7 mouse cellular contexts compared by ENCODE assay signal in the genomic region with DNA sequence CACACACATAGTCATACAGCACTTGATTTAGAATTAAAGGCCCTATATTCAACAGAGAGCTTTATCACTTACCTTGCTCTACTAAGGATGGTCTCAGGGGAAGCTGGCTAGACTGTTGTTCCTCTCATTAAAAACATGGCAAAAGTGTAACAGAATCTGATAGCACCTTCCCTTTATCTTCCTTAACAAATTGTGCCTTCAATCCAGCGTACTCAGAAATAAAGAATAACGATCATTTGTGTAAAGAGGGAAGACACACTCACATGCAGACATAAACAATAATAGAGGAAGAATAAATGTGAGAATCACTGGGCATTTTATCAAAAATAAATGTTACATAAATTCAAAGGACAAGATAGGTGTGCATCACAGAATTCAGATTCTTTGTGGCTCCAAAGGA. TPM values are rescaled to one million over a fixed set of nuclear protein-coding genes. Genes with fewer than 3 reads are reported as not detected.
DNase-seq lines count a peak whose midpoint lies in the region; ATAC-seq and TF ChIP-seq lines count a peak whose summit lies in the region.

TSS of gene Plxna2 (plus strand) at position 301 of the 400 bp plus-strand sequence.

- H3K79me2 ChIP-seq in myocyte (ENCODE audit: control insufficient read depth, insufficient read depth): peaks cover 18% of the 10 kb centered on the region

- H3K4me2 ChIP-seq in lung, postnatal 0 days (replicated peaks; ENCODE audit: low read depth, low read length): peak within 1 kb of the TSS; percentile 85
- H3K4me2 ChIP-seq in heart, embryonic 11.5 days: peak within 1 kb of the TSS; percentile 91
- H3K4me2 ChIP-seq in myocyte (ENCODE audit: low read depth): peak within 1 kb of the TSS; percentile 98

- no peaks in the 10 kb centered on the region for H3K9me3 ChIP-seq in lung, postnatal 0 days (ENCODE audit: low read length)
- no peaks in the 10 kb centered on the region for H3K9me3 ChIP-seq in heart, embryonic 11.5 days (replicated peaks; ENCODE audit: control insufficient read depth, low read length)

- peaks cover 16% of the 10 kb centered on the region; the same call in 1 of the 2 replicates for H3K4me1 ChIP-seq in lung, postnatal 0 days (ENCODE audit: insufficient read depth, low read depth, low read length)
- peaks cover 24% of the 10 kb centered on the region for H3K4me1 ChIP-seq in heart, embryonic 11.5 days (ENCODE audit: control insufficient read depth, insufficient read depth, low read length)

- H3ac ChIP-seq in myocyte (ENCODE audit: control insufficient read depth, insufficient read length): peak within 1 kb of the TSS; percentile 60

- peak within 1 kb of the TSS; percentile 92; the same call in 1 of the 2 replicates for H3K27ac ChIP-seq in lung, postnatal 0 days (ENCODE audit: low read length)
- no peak within 1 kb of the TSS for H3K27ac ChIP-seq in heart, embryonic 11.5 days (ENCODE audit: low read depth, low read length)

- no peak for ATAC-seq in lung, postnatal 0 days
- ATAC-seq in heart, embryonic 11.5 days (replicated peaks; ENCODE audit: insufficient number of reproducible peaks, low FRiP score, low TSS enrichment): no peak

- DNase-seq in lung, postnatal 0 days (ENCODE audit: low spot score): no peak
- DNase-seq in lung, postnatal 4 days: no peak
- no peak for DNase-seq in layer of hippocampus, postnatal 25 days (ENCODE audit: extremely low spot score in 1 of 2, low spot score in 1 of 2)
- no peak for DNase-seq in embryo, embryonic 11 days
- no peak for DNase-seq in kidney, adult 8-10 months

- H3K4me3 ChIP-seq in lung, postnatal 0 days (ENCODE audit: low read depth, low read length): peak within 1 kb of the TSS; percentile 87
- H3K4me3 ChIP-seq in heart, embryonic 11.5 days (ENCODE audit: low read depth, low read length): peak within 1 kb of the TSS; percentile 85
- peak within 1 kb of the TSS; percentile 81 for H3K4me3 ChIP-seq in myocyte

- no peak within 1 kb of the TSS for H3K9ac ChIP-seq in lung, postnatal 0 days (replicated peaks; ENCODE audit: low read depth)
- no peak within 1 kb of the TSS for H3K9ac ChIP-seq in heart, embryonic 11.5 days (ENCODE audit: low read depth, low read length)

- WGBS in lung, postnatal 0 days: 93% methylated on average over 2 of the region's 2 CpGs
- 95% methylated on average over 2 of the region's 2 CpGs for WGBS in heart, embryonic 11.5 days (ENCODE audit: insufficient replicate concordance)

- no peak for TF ChIP-seq POLR2A in myocyte (IDR thresholded peaks at IDR 0.05; ENCODE audit: insufficient read length, low read depth)

- TF ChIP-seq EP300 in lung, postnatal 0 days (IDR thresholded peaks at IDR 0.05): no peak

- TF ChIP-seq CTCF in lung, postnatal 0 days (IDR thresholded peaks at IDR 0.05): no peak

- H3K27me3 ChIP-seq in lung, postnatal 0 days (replicated peaks; ENCODE audit: insufficient read depth, low read length): no peaks in the 10 kb centered on the region
- H3K27me3 ChIP-seq in heart, embryonic 11.5 days (ENCODE audit: control insufficient read depth, insufficient read depth, low read length): no peaks in the 10 kb centered on the region; the same call in 1 of the 2 replicates
- no peaks in the 10 kb centered on the region for H3K27me3 ChIP-seq in myocyte (ENCODE audit: control insufficient read depth, insufficient read depth, insufficient read length)

- no peaks in the 10 kb centered on the region for H3K36me3 ChIP-seq in lung, postnatal 0 days (ENCODE audit: insufficient read depth, low read length)
- no peaks in the 10 kb centered on the region for H3K36me3 ChIP-seq in heart, embryonic 11.5 days (ENCODE audit: control insufficient read depth, insufficient read depth, low read length)
- no peaks in the 10 kb centered on the region for H3K36me3 ChIP-seq in myocyte (ENCODE audit: control insufficient read depth, insufficient read depth)

TF ChIP-seq in myocyte, 11 proteins besides CTCF, POLR2A, EP300 and RAD21:
- TF ChIP-seq REST (IDR thresholded peaks at IDR 0.05; ENCODE audit: insufficient read depth, insufficient read length) (no peak), MYOG (IDR thresholded peaks at IDR 0.05; ENCODE audit: control insufficient read depth in 1 of 3, insufficient read depth in 1 of 3, insufficient read length in 2 of 3, low read depth in 2 of 3) (no peak), POLR2AphosphoS2 (IDR thresholded peaks at IDR 0.05; ENCODE audit: insufficient read length, low read depth) (no peak), MYOD1 (IDR thresholded peaks at IDR 0.05; ENCODE audit: control insufficient read depth in 1 of 3, insufficient read length in 2 of 3, low read depth in 2 of 3) (no peak)
TF ChIP-seq in myocyte: peak in this region for 0.

RNA-seq across cellular contexts. Expression of gene Plxna2, which starts in this region (rescaled TPM):
- 4.5 and 5.8 TPM in 2 replicates for polyA plus RNA-seq in lung, postnatal 0 days (2015; fragmentation: Nextera tagmentation; extraction: Ambion mirVana)
- polyA plus RNA-seq in heart, embryonic 11.5 days (2014; fragmentation: Nextera tagmentation; extraction: Ambion mirVana): 6.4 and 6.7 TPM in 2 replicates
- total RNA-seq in layer of hippocampus, postnatal 25 days (2021): 10 to 100 TPM; 65.2 to 77.2 TPM
- 3.6 TPM for polyA plus RNA-seq in myocyte (2012; fragmentation: generic; extraction: Trizol)
